Mouse (Mus musculus): ENCODE measurements around the gene Zfp91. TPM values are rescaled to one million over a fixed set of nuclear protein-coding genes. Genes with fewer than 3 reads are reported as not detected.

The Zfp91 gene
- 35.9 and 40.1 TPM in 2 replicates for polyA plus RNA-seq (2012; rRNA removed)

GRCm38 (mm10) chr19:12795511-12796327, at the start of gene Zfp91, which contains the start of gene Lpxn:
Zfp91 (minus strand) TSS chr19:12796126.
Lpxn (plus strand) TSS chr19:12796193.

DNA sequence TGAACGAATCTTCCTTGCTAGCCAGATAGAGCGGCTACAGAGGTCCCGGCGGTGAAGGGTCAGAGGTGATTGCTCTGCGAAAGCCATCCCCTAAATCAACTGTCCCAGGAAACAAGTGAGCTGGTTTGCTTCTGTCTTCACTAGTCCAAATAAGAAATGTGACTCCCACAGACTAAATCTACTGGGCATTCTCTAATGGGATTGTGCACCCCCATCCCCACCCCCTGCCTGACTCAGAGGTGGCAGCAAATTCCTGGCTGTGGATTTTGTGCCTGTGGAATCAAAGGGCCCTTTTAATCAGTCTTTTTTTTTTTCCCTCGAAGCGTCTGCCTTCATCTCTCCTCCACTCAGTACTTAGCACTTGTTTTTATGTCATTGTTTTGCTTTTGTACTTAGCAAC, 30.6 kb downstream of the Zfp91 start, which contains the start of gene Cntf:
Cntf (minus strand) TSS at position 325 of the 400 bp plus-strand sequence.

Other genes with a start within 250 kb of the Zfp91 start
- gene Gm4952, start 196.2 kb downstream of the Zfp91 start, polyA plus RNA-seq (2012; rRNA removed), result 0.05 and 0.10 TPM in 2 replicates
- gene Glyat, start 162.8 kb downstream of the Zfp91 start, polyA plus RNA-seq (2012; rRNA removed), result 0.10 TPM in 1 of 2 replicates, not detected in the other
- gene Olfr1442, start 125.7 kb downstream of the Zfp91 start, polyA plus RNA-seq (2012; rRNA removed), result not detected in 2 replicates
- gene Olfr1443, start 118.0 kb downstream of the Zfp91 start, polyA plus RNA-seq (2012; rRNA removed), result not detected in 2 replicates
- gene Keg1, start 100.3 kb downstream of the Zfp91 start, polyA plus RNA-seq (2012; rRNA removed), result not detected in 2 replicates
- gene Cntf, start 30.5 kb downstream of the Zfp91 start, polyA plus RNA-seq (2012; rRNA removed), result 3.8 and 4.0 TPM in 2 replicates
- 1.6 and 2.0 TPM in 2 replicates for gene Lpxn, start 67 bp upstream of the Zfp91 start, polyA plus RNA-seq (2012; rRNA removed)
- not detected in 2 replicates for gene Gm5244, start 50.6 kb upstream of the Zfp91 start, polyA plus RNA-seq (2012; rRNA removed)
- not detected in 2 replicates for gene Olfr1444, start 61.2 kb upstream of the Zfp91 start, polyA plus RNA-seq (2012; rRNA removed)
- not detected in 2 replicates for gene Olfr1445, start 87.7 kb upstream of the Zfp91 start, polyA plus RNA-seq (2012; rRNA removed)
- gene Olfr1446, start 97.4 kb upstream of the Zfp91 start, polyA plus RNA-seq (2012; rRNA removed), result not detected in 2 replicates
- not detected in 2 replicates for gene Olfr1447, start 107.6 kb upstream of the Zfp91 start, polyA plus RNA-seq (2012; rRNA removed)
- not detected in 2 replicates for gene Olfr1448, start 128.3 kb upstream of the Zfp91 start, polyA plus RNA-seq (2012; rRNA removed)
- gene Olfr1449, start 134.7 kb upstream of the Zfp91 start, polyA plus RNA-seq (2012; rRNA removed), result not detected in 2 replicates
- not detected in 2 replicates for gene Olfr1450, start 154.1 kb upstream of the Zfp91 start, polyA plus RNA-seq (2012; rRNA removed)
- not detected in 2 replicates for gene Olfr1451, start 198.9 kb upstream of the Zfp91 start, polyA plus RNA-seq (2012; rRNA removed)
- gene Olfr1453, start 232.2 kb upstream of the Zfp91 start, polyA plus RNA-seq (2012; rRNA removed), result not detected in 2 replicates

All from central nervous system, embryonic 14 days (tissue).